Mouse (Mus musculus) intestine, embryonic 16.5 days (tissue): ENCODE results near the gene Gabarapl1. TPM values are rescaled to one million over a fixed set of nuclear protein-coding genes. Genes with fewer than 3 reads are reported as not detected.

ENCODE experiments used
- ATAC-seq: fragments of 200-750 bp; cut with Nextera tagmentation; 2 replicates; pipeline ENCODE4 v1.8.0; 2017; ENCODE audit warnings: moderate TSS enrichment, moderate library complexity
- H3K27ac ChIP-seq: fragments of 300-500 bp; sonication (generic); 2 replicates; pipeline ENCODE4 v1.5.1; 2014; ENCODE audit warnings: mild to moderate bottlenecking, low read length
- H3K27me3 ChIP-seq: fragments of 300-500 bp; sonication (generic); replicated peaks from 2 replicates; pipeline ENCODE4 v1.6.1; 2014; ENCODE audit warnings: low read length, control low read depth, mixed read lengths; ENCODE audit not compliant: control insufficient read depth, insufficient read depth
- H3K36me3 ChIP-seq: fragments of 300-500 bp; sonication (generic); 2 replicates; pipeline ENCODE4 v1.6.1; 2014; ENCODE audit warnings: low read length, control low read depth; ENCODE audit not compliant: control insufficient read depth, insufficient read depth
- H3K4me1 ChIP-seq: fragments of 300-500 bp; sonication (generic); 2 replicates; pipeline ENCODE4 v1.6.1; 2014; ENCODE audit warnings: low read length, control low read depth, mixed read lengths; ENCODE audit not compliant: control insufficient read depth, insufficient read depth
- H3K4me2 ChIP-seq: fragments of 300-500 bp; sonication (generic); 2 replicates; pipeline ENCODE4 v1.6.1; 2014; ENCODE audit warnings: low read depth, low read length, control low read depth
- H3K4me3 ChIP-seq: fragments of 300-500 bp; sonication (generic); 2 replicates; pipeline ENCODE4 v1.5.1; 2014; ENCODE audit warnings: mild to moderate bottlenecking, low read length
- H3K9ac ChIP-seq: fragments of 300-500 bp; sonication (generic); 2 replicates; pipeline ENCODE4 v1.6.1; 2014; ENCODE audit warnings: low read depth, low read length
- H3K9me3 ChIP-seq: fragments of 300-500 bp; sonication (generic); 2 replicates; pipeline ENCODE4 v1.6.1; 2016; ENCODE audit warnings: low read length, control low read depth; ENCODE audit not compliant: control insufficient read depth
- WGBS: fragments of 180-500 bp; shearing (Covaris S2); extraction: QIAGEN DNeasy Blood & Tissue Kit; methylation state at CpG from one replicate; pipeline ENCODE4 v1.1.7; 2014; 5-methylcytosine and 5-hydroxymethylcytosine counted together
- polyA plus RNA-seq: library from polyadenylated mRNA; unstranded; fragments of >200 nt; fragmentation: Nextera tagmentation; extraction: Ambion mirVana; gene quantifications from 2 replicates; pipeline ENCODE4 v1.2.1, GENCODE M21; 2015

Gene Gabarapl1
- polyA plus RNA-seq, 1 experiment from 2014 or later = 37.9 TPM

GRCm38 (mm10) chr6:129583014-129583413 lies 50.1 kb downstream of the Gabarapl1 start:
- Histone ChIP-seq H3K4me2 (no peak overlapping the region), H3K36me3 (no peaks in the 10 kb centered on the region), H3K4me1 (no peaks in the 10 kb centered on the region), H3K9ac (no peak overlapping the region), H3K27me3 (0 out of 2 replicates have a peak, but pooled peaks cover 2% of the 10 kb centered on the region), H3K27ac (no peak overlapping the region), H3K4me3 (no peak overlapping the region), H3K9me3 (no peaks in the 10 kb centered on the region)
- 74% methylated on average over 3 of the region's 3 CpGs for WGBS
- no peak for ATAC-seq

GRCm38 (mm10) chr6:129591508-129591907 lies 58.5 kb downstream of the Gabarapl1 start, which contains the start of gene Klrd1:
TSS of gene Klrd1 (plus strand) at chr6:129591782.
- H3K4me1 ChIP-seq = no peaks in the 10 kb centered on the region
- H3K9me3 ChIP-seq = no peaks in the 10 kb centered on the region
- H3K9ac ChIP-seq = no peak within 1 kb of the TSS
- H3K27me3 ChIP-seq = no peaks in the 10 kb centered on the region
- WGBS = 69% methylated on average over 3 of the region's 3 CpGs
- no peak within 1 kb of the TSS for H3K4me2 ChIP-seq
- H3K4me3 ChIP-seq = no peak within 1 kb of the TSS
- H3K27ac ChIP-seq = no peak within 1 kb of the TSS
- no peaks in the 10 kb centered on the region for H3K36me3 ChIP-seq
- ATAC-seq = no peak

Other genes with a start within 250 kb of the Gabarapl1 start
- not detected in 2 replicates for gene 4922502D21Rik, start 201.4 kb upstream of the Gabarapl1 start, polyA plus RNA-seq
- gene Clec12a, start 190.5 kb upstream of the Gabarapl1 start, polyA plus RNA-seq = 0.77 and 0.88 TPM in 2 replicates
- gene Clec12b, start 147.3 kb upstream of the Gabarapl1 start, polyA plus RNA-seq = 0.10 and 0.23 TPM in 2 replicates
- gene Clec1b, start 135.9 kb upstream of the Gabarapl1 start, polyA plus RNA-seq = 0.76 and 0.89 TPM in 2 replicates
- 0.09 and 0.15 TPM in 2 replicates for gene Clec9a, start 124.3 kb upstream of the Gabarapl1 start, polyA plus RNA-seq
- gene Clec1a, start 81.2 kb upstream of the Gabarapl1 start, polyA plus RNA-seq = 3.6 and 3.8 TPM in 2 replicates
- 0.06 TPM in 1 of 2 replicates, not detected in the other for gene Olr1, start 26.0 kb upstream of the Gabarapl1 start, polyA plus RNA-seq
- gene Tmem52b, start 20.6 kb upstream of the Gabarapl1 start, polyA plus RNA-seq = 0.11 TPM in 1 of 2 replicates, not detected in the other
- gene Klre1, start 44.7 kb downstream of the Gabarapl1 start, polyA plus RNA-seq = not detected in 2 replicates
- gene Klrd1, start 58.6 kb downstream of the Gabarapl1 start, polyA plus RNA-seq = 1.6 and 2.4 TPM in 2 replicates
- gene Klrk1, start 90.7 kb downstream of the Gabarapl1 start, polyA plus RNA-seq = 0.59 and 0.79 TPM in 2 replicates
- not detected in 2 replicates for gene Klrc3, start 110.2 kb downstream of the Gabarapl1 start, polyA plus RNA-seq
- gene Klrc2, start 127.5 kb downstream of the Gabarapl1 start, polyA plus RNA-seq = 0.09 and 0.11 TPM in 2 replicates
- 0.27 and 0.49 TPM in 2 replicates for gene Klrc1, start 145.8 kb downstream of the Gabarapl1 start, polyA plus RNA-seq
- gene Klri1, start 184.0 kb downstream of the Gabarapl1 start, polyA plus RNA-seq = not detected in 2 replicates
- 0.07 and 0.15 TPM in 2 replicates for gene Klri2, start 207.3 kb downstream of the Gabarapl1 start, polyA plus RNA-seq